Mouse (Mus musculus) ES-CJ7 (cell line): Measurements from ENCODE around the gene Npsr1.

Experiments used
- DNase-seq: peaks from one replicate; pipeline ENCODE4 v3.0.0; 2011; ENCODE audit warnings: low read depth, low spot score

The Npsr1 gene

GRCm38 (mm10) chr9:24236461-24236860 lies 138.7 kb downstream of the Npsr1 start:
- DNase-seq = no peak

- no peak for DNase-seq
Observed at GRCm38 (mm10) chr9:24247557-24247956, 149.8 kb downstream of the Npsr1 start.

- DNase-seq = no peak
Observed at GRCm38 (mm10) chr9:24254236-24254635, 156.4 kb downstream of the Npsr1 start.

- DNase-seq = peak; percentile 4
Observed at GRCm38 (mm10) chr9:24280498-24281287, 182.9 kb downstream of the Npsr1 start.

GRCm38 (mm10) chr9:24282617-24283016 lies 184.8 kb downstream of the Npsr1 start:
- no peak for DNase-seq

- no peak for DNase-seq
Observed at GRCm38 (mm10) chr9:24283071-24283470, 185.3 kb downstream of the Npsr1 start.

GRCm38 (mm10) chr9:24283536-24283935 lies 185.7 kb downstream of the Npsr1 start:
- no peak for DNase-seq

GRCm38 (mm10) chr9:24284239-24285084 lies 186.7 kb downstream of the Npsr1 start:
- peak; percentile 12 for DNase-seq

GRCm38 (mm10) chr9:24285419-24285818 lies 187.6 kb downstream of the Npsr1 start:
- no peak for DNase-seq

GRCm38 (mm10) chr9:24291385-24291784 lies 193.6 kb downstream of the Npsr1 start:
- peak; percentile 72 for DNase-seq

GRCm38 (mm10) chr9:24293252-24293959 lies 195.6 kb downstream of the Npsr1 start:
- no peak for DNase-seq

- DNase-seq = no peak
Observed at GRCm38 (mm10) chr9:24302906-24303305, 205.1 kb downstream of the Npsr1 start.

GRCm38 (mm10) chr9:24306990-24307389 lies 209.2 kb downstream of the Npsr1 start:
- DNase-seq = no peak

GRCm38 (mm10) chr9:24307400-24307799 lies 209.6 kb downstream of the Npsr1 start:
- DNase-seq = no peak

- no peak for DNase-seq
Observed at GRCm38 (mm10) chr9:24315835-24316234, 218.0 kb downstream of the Npsr1 start.

- no peak for DNase-seq
Observed at GRCm38 (mm10) chr9:24331661-24332060, 233.9 kb downstream of the Npsr1 start.

- peak; percentile 3 for DNase-seq
Observed at GRCm38 (mm10) chr9:24341321-24341720, 243.5 kb downstream of the Npsr1 start.

- DNase-seq = no peak
Observed at GRCm38 (mm10) chr9:24347011-24347410, 249.2 kb downstream of the Npsr1 start.

GRCm38 (mm10) chr9:24349510-24349909 lies 251.7 kb downstream of the Npsr1 start:
- DNase-seq = no peak

- no peak for DNase-seq
Observed at GRCm38 (mm10) chr9:24351402-24351801, 253.6 kb downstream of the Npsr1 start.
